ENCODE assay signal across 9 mouse cellular contexts in genomic region chr12:88426926-88427325, GRCm38 (mm10).
DNase-seq lines count a peak whose midpoint lies in the region; ATAC-seq and TF ChIP-seq lines count a peak whose summit lies in the region.
"Had no signal": no experiment of that assay in that cellular context is flagged by ENCODE, and none has a peak within 500 bp of the region (broad histone marks: within the 10 kb centered on the region; RNA-seq: fewer than 3 reads in every experiment).

No protein-coding gene starts in this region.

- H3K9me3 ChIP-seq in megakaryocyte, embryonic 14.5 days, result no peaks in the 10 kb centered on the region
- no peaks in the 10 kb centered on the region for H3K9me3 ChIP-seq in forebrain, embryonic 15.5 days
- H3K9me3 ChIP-seq in neural tube, embryonic 12.5 days, result no peaks in the 10 kb centered on the region

- intact Hi-C loops in gastrocnemius, adult 2 months (cut with DNase I), result no loop called here

- peaks cover 36% of the 10 kb centered on the region for H3K36me3 ChIP-seq in megakaryocyte, embryonic 14.5 days (replicated peaks; ENCODE audit: low read length)
- no peaks in the 10 kb centered on the region for H3K36me3 ChIP-seq in forebrain, embryonic 15.5 days
- H3K36me3 ChIP-seq in neural tube, embryonic 12.5 days, result no peaks in the 10 kb centered on the region; the same call in 1 of the 2 replicates

- H3K9ac ChIP-seq in forebrain, embryonic 15.5 days (replicated peaks), result no peak overlapping the region
- no peak overlapping the region for H3K9ac ChIP-seq in neural tube, embryonic 12.5 days

- 0 out of 2 replicates have a peak overlapping the region, but pooled peaks have one; percentile 13 for H3K27ac ChIP-seq in gastrocnemius, adult 2 months
- H3K27ac ChIP-seq in forebrain, embryonic 15.5 days (replicated peaks), result 0 out of 2 replicates have a peak overlapping the region, but pooled peaks have one; percentile 15
- no peak overlapping the region for H3K27ac ChIP-seq in neural tube, embryonic 12.5 days
- H3K27ac ChIP-seq: left cerebral cortex, adult 2 months had no signal

- DNase-seq in gastrocnemius, adult 2 months, result no peak
- no peak for DNase-seq in gastrocnemius, postnatal 4 days (ENCODE audit: low spot score in 2 of 2)
- no peak for DNase-seq in embryo, embryonic 10.5 days (ENCODE audit: low spot score)
- no peak for DNase-seq in spleen, adult 18-20 months

- TF ChIP-seq CTCF in gastrocnemius, adult 2 months (IDR thresholded peaks at IDR 0.05), result no peak

- no peak for ATAC-seq in megakaryocyte, adult 5-6 weeks (ENCODE audit: poor library complexity, severe bottlenecking)
- ATAC-seq in forebrain, embryonic 15.5 days (replicated peaks), result peak; percentile 66
- peak; percentile 46; the same call in 1 of the 2 replicates for ATAC-seq in neural tube, embryonic 12.5 days (ENCODE audit: low FRiP score, low read depth)

- peaks cover 100% of the 10 kb centered on the region for H3K4me1 ChIP-seq in megakaryocyte, embryonic 14.5 days
- peaks cover 20% of the 10 kb centered on the region for H3K4me1 ChIP-seq in forebrain, embryonic 15.5 days
- peaks cover 8% of the 10 kb centered on the region; the same call in 1 of the 2 replicates for H3K4me1 ChIP-seq in neural tube, embryonic 12.5 days

- no peak overlapping the region for H3K4me2 ChIP-seq in forebrain, embryonic 15.5 days (replicated peaks)
- H3K4me2 ChIP-seq in neural tube, embryonic 12.5 days (replicated peaks), result no peak overlapping the region

- 81% methylated on average over 3 of the region's 3 CpGs for WGBS in forebrain, embryonic 15.5 days
- WGBS in neural tube, embryonic 12.5 days, result 84% methylated on average over 3 of the region's 3 CpGs

- no peak overlapping the region for H3K4me3 ChIP-seq in gastrocnemius, adult 2 months
- peak overlapping the region; percentile 2 for H3K4me3 ChIP-seq in megakaryocyte, embryonic 14.5 days (replicated peaks)
- no peak overlapping the region for H3K4me3 ChIP-seq in forebrain, embryonic 15.5 days
- H3K4me3 ChIP-seq in neural tube, embryonic 12.5 days, result no peak overlapping the region
- H3K4me3 ChIP-seq: left cerebral cortex, adult 2 months had no signal

- H3K27me3 ChIP-seq in megakaryocyte, embryonic 14.5 days (replicated peaks), result no peaks in the 10 kb centered on the region
- no peaks in the 10 kb centered on the region for H3K27me3 ChIP-seq in forebrain, embryonic 15.5 days
- no peaks in the 10 kb centered on the region for H3K27me3 ChIP-seq in neural tube, embryonic 12.5 days (replicated peaks)
